Mouse (Mus musculus) erythroblast, adult 5-6 weeks (primary cell): ENCODE measurements around the gene Tk1. TPM values are rescaled to one million over a fixed set of nuclear protein-coding genes. Genes with fewer than 3 reads are reported as not detected.

Experiments
- ATAC-seq: replicated peaks from 2 replicates; pipeline ENCODE4 v1.8.0; 2016; ENCODE audit warnings: moderate number of reproducible peaks, mild to moderate bottlenecking, moderate TSS enrichment, inconsistent platforms; ENCODE audit not compliant: poor library complexity, low FRiP score, severe bottlenecking
- total RNA-seq, 2 experiments: library from RNA; stranded (forward) in 1 of 2; stranded (reverse) in 1 of 2; fragments of 150-400 nt in 1 of 2; fragments of 200-764, 138-1000 nt in 1 of 2; gene quantifications; 2 replicates each; pipeline versions ENCODE4 v1.2.3 to v1.2.4; 2015 to 2017; ENCODE audit warnings: low replicate concordance in 2 of 2

Gene Tk1
- 89.2 and 89.4 TPM in 2 replicates for total RNA-seq (2015; ENCODE audit: low replicate concordance)
- total RNA-seq (2017; ENCODE audit: low replicate concordance), result 157 and 212 TPM in 2 replicates

GRCm38 (mm10) chr11:117825333-117826101 is at the start of gene Tk1, which contains the start of gene Afmid:
Tk1 (minus strand) TSS chr11:117826092.
Afmid (plus strand) TSS chr11:117825924.
- ATAC-seq, result peak; percentile 41

GRCm38 (mm10) chr11:117875681-117876080 is 49.8 kb upstream of the Tk1 start:
- ATAC-seq, result no peak

- no peak for ATAC-seq
Observed at GRCm38 (mm10) chr11:117874419-117874818, 48.5 kb upstream of the Tk1 start.

- no peak for ATAC-seq
Observed at GRCm38 (mm10) chr11:117872861-117873608, 47.1 kb upstream of the Tk1 start, which contains the start of gene Tha1. Tha1 (minus strand) TSS chr11:117873481.

DNA sequence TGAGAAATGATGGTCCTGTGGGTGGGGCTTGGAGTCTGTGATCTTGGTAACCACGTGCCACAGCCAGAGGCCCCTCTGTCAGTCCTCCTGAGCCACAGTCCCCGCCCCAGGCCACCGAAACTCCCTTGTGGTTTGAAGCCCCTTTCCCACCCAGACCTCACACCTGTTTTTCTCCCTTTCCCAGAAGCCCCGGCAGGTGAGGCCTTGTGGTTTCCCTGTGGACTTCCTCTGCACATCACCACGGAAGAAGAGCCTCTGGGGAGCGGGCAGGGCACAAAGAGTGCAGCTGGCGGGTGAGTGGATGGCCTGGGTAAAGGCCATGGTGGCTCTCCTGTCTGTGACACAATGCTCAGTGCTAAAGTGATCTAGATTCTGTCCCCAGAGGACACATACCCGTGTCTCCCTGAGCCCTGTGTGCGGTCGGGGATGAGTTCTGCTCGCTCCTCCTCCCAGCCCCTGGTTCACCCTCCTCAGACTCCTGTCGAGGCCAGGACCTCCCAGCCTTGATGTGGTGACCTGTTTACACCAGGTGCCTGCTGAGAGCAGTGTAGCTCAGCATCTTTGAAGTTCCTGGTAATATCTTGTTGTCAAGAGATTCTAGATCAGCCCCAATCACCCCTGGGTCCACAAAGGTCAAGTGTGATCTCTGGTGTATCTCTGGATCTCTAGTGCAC is 46.2 kb upstream of the Tk1 start:
- no peak for ATAC-seq

- ATAC-seq, result 0 out of 2 replicates have a peak, but pooled peaks have one; percentile 2
Observed at GRCm38 (mm10) chr11:117871376-117871775, 45.5 kb upstream of the Tk1 start.

GRCm38 (mm10) chr11:117870688-117871365 is 44.9 kb upstream of the Tk1 start:
- peak; percentile 62 for ATAC-seq

DNA sequence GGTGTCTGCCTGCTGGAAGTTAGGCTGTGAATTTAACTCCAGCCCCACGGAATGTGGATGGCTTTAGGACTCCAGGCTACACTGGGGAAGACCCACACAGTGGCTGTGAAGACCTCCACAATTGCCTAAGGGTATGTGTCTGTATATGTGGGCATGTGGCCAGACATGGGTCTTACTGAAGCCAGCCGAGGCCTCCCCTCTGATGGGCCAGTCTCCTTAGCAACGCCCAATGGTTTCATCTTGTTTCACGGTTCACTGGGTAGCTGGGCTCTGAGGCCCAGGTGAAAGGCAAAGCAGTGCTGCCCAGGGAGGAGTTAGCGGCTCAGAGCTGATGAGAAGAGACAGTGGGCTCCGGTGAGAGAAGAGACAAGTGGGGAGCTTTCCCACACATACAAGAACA is 40.1 kb upstream of the Tk1 start:
- no peak for ATAC-seq

DNA sequence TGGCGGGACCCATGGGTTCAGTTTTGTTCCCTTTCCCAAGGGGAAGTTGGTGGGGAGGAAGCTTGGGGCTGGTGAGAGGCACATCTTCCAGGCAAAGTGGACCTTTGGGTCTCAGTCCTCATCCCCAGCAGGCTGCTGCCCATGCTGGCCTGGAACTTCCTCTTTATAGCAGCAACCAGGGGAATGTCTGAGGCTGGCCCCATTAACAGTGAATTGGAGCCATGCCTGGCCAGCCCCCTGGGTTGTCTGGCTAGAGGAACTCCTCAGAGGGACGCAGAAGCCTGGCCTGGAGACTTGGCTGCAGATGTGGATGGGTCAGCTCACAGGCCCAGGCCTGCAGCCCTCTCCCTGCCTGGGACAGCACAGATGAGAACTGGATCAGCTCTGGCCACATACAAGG is 38.9 kb upstream of the Tk1 start:
- no peak for ATAC-seq

GRCm38 (mm10) chr11:117863174-117863856 is 37.4 kb upstream of the Tk1 start:
- no peak for ATAC-seq

- ATAC-seq, result no peak
Observed at GRCm38 (mm10) chr11:117860601-117861000, 34.7 kb upstream of the Tk1 start, which contains the start of gene Tmem235. Tmem235 (plus strand) TSS chr11:117860752.

GRCm38 (mm10) chr11:117858392-117858791 is 32.5 kb upstream of the Tk1 start:
- no peak for ATAC-seq

- no peak for ATAC-seq
Observed at GRCm38 (mm10) chr11:117857462-117857861, 31.6 kb upstream of the Tk1 start.

- ATAC-seq, result no peak
Observed at GRCm38 (mm10) chr11:117855975-117856374, 30.1 kb upstream of the Tk1 start.

DNA sequence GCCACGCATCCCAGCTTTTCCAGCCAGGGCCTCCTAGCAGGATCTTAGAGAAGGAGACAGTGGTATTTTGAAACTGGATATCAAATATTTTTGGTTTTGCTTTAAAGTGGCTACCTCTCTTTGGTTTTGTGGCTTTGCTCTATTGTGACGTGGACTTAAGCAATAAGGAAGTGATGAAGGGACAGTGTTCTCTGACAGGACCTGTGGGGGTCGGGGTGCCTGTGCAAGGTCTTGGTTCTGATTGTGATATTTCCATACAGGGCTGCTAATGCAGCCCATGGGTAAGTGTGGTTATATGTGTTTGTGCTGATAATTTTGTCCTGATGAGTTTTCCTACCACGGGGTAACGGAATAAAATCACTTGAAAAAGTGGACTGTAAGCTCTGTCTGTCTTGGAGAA is 29.5 kb upstream of the Tk1 start:
- no peak for ATAC-seq

- no peak for ATAC-seq
Observed at GRCm38 (mm10) chr11:117854241-117854640, 28.3 kb upstream of the Tk1 start.

GRCm38 (mm10) chr11:117852875-117853274 is 27.0 kb upstream of the Tk1 start:
- ATAC-seq, result no peak

DNA sequence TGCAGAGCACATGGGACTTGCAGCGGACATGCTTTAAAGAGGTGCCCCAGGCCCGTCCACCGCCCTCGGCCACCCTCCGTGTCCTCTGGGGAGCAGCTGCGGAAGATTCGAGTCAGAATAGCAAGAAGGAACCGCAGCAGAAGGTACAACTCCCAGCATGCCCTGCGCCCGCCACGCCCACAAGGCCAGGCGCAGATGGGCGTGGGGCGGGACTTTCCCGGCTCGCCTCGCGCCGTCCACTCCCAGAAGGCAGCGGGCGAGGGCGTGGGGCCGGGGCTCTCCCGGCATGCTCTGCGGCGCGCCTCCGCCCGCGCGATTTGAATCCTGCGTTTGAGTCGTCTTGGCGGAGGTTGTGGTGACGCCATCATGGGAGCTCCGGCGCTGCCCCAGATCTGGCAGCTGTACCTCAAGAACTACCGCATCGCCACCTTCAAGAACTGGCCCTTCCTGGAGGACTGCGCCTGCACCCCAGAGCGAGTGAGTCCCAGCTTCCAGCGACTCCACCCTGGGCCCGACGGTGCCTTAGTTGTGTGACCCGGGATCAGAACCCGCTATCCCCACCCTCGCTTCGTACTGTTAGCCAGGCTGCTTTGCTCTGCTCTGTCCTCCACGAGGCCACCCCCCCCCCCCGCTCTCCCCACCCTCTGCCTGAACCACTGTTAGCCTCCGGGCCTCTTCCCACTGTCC is 23.2 kb upstream of the Tk1 start, which contains the start of gene Birc5:
Gene Birc5, plus strand, starts transcription at position 267 of the 687 bp plus-strand sequence.
- ATAC-seq, result peak; percentile 86
